Mouse (Mus musculus) liver, embryonic 14.5 days (tissue): Measurements from ENCODE around the gene Zfp808.
"Not testable (repeated sequence)": the region's sequence is repeated elsewhere in the genome, so short reads cannot be mapped to it uniquely, and the experiment has no call there.

Experiments
- CTCF ChIP-seq: IDR thresholded peaks from 2 replicates; pipeline ENCODE4 v1.5.1; 2016; ENCODE audit warnings: antibody characterized with exemption, low read depth, control low read depth
- EP300 ChIP-seq: IDR thresholded peaks from 2 replicates; pipeline ENCODE4 v1.6.1; 2016; ENCODE audit warnings: antibody characterized with exemption, low read depth

DNA sequence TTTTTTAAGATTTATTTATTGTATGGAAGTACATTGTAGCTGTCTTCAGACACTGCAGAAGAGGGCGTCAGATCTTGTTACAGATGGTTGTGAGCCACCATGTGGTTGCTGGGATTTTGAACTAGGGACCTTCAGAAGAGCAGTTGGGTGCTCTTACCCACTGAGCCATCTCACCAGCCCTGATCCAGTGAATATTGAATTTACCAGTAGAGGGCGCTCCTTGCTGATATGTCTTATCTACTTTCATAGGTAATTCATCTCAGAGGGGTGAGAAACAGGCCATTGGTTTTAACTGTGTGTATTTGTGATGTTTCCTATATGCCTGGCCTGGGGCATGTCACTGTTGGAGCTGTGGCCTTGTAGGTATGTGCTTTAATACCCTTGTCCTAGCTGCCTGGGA lies 13.8 kb upstream of the Zfp808 start:
- TF ChIP-seq CTCF = peak; percentile 12; the same call in 1 of the 2 replicates
- not testable (repeated sequence) for TF ChIP-seq EP300
